Mouse (Mus musculus): ENCODE measurements around the gene Fgfr4. TPM values are rescaled to one million over a fixed set of nuclear protein-coding genes. Genes with fewer than 3 reads are reported as not detected.
A peak's percentile ranks its signal among the peaks of the same experiment; 100 is the strongest.

Gene Fgfr4
- 5.0 and 7.0 TPM in 2 replicates for polyA plus RNA-seq (2012; rRNA removed)

DNA sequence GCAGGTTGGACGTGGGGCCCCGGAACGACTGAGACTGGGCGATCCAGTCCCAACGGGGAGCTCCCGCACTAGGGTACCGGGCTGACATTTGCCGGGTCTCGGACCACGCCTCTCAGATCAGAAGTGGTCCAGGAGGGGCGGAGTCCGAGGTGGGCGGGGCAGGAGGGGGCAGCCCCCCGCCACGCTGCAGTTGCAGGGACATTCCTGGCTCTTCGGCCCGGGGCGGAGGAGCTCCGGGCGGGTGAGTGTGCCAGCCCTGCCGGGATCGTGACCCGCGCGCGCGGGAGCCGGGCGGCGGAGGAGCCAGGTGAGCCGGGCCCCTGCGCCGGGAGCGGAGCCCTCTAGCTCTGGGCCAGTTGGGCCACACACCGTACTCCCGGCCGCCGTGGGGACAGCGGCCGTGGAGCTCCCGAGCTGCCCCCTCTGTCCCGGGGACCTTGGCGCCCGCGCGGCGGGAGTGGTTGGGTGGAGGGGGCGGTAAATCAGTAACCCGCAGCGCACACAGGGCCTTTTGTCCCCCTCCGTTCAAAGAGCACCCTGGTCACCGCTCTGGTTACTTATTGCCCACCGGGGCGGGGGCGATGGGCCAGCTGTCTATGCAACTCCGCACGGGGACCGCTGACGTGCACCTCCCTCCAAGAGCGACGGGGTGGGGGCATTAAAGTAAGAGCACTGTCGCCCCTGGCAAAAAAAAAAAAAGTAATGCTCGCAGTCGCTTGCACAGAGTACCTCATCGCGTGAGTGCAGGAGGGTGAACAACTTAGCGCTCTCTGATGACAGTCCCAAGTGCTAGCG is at the start of gene Fgfr4:
TSS of gene Fgfr4 (plus strand) at position 20 of the 795 bp plus-strand sequence.
- WGBS: 3% methylated on average over 67 of the region's 68 CpGs
- no peak for DNase-seq (ENCODE audit: low read depth, low spot score)

- DNase-seq (ENCODE audit: low read depth, low spot score): no peak
- WGBS: 65% methylated on average over 2 of the region's 2 CpGs
Observed at GRCm38 (mm10) chr13:55103351-55103750, 49.1 kb upstream of the Fgfr4 start.

DNA sequence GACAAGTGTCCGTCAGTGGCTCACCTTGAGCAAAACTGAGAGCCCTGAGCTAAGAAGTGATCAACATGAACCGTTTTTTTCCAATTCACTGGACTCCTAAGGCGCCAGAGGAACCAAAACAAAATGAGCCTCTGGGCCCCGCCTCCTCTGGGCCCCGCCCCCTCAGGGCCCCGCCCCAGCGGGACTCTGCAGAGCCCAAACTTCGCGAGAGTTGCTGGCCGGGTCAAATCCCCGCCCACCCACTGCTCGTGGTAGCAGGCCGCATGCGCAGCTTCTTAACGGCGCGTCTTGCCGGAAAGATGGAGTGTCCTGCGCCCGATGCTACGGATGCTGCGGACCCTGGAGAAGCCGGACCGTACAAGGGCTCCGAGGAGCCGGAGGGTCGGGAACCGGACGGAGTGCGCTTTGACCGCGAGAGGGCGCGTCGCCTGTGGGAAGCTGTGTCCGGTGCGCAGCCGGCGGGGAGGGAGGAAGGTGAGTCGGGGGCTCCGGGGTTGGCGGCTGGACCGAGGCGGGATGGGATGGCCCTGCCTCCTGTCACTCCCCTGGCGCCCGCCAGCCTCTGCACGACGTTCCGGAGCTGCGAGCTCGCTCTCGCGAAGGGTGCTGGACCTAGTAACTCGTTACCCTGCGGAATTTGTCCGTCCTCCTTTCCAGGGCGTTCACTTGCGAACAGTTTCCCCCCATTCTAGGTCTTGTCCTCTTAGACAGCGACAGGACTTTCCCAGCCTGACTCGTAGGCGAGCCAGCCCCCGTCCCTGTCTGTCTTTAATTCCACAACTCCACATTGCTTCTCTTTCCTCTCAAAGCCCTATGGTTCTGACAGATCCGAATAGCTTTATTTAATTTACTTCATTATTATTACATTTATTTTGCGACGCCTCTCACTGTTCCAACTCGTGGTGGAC is 47.1 kb upstream of the Fgfr4 start, which contains the start of gene Zfp346:
TSS of gene Zfp346 (plus strand) at position 267 of the 908 bp plus-strand sequence.
- under 1% methylated on average over 65 of the region's 66 CpGs for WGBS

DNA sequence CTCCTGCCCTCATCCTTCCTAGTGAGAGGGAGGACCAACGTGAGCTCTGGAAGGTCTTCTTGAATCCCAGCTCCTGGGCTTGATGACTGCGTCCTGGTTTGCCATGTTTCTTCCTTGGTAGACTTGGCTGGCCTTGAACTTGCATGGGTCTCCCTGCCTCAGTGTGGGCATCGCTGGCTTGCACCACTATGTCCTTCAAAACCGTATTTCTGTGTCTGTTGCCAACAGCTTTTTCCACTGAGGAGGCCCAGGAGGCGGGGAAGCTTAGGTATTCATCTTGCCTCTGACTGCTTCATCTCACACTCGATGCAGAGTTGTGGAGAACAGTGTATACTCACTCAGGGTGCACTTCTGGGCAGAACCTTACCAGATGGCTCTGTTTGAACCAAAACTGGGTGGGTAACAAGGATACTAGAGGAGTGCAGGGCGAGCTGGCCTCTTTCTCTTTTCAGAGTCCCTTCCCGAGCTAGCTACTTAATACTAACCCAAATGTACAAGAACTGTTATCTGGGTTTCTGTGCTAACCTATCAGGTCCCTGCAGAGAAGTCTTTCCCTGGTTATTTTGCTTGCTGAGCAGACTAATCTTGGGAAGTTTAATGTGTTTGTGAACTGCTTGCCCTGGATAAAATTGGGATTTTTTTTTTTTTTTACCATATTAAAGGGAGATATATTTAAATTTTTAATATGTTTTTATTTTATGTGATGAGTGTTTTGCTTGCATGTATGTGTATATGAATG is 46.3 kb upstream of the Fgfr4 start:
- no peak for DNase-seq (ENCODE audit: low read depth, low spot score)
- WGBS: 19% methylated on average over 8 of the region's 8 CpGs

More for the DNA sequence above, 47.1 kb upstream of the Fgfr4 start, which contains the start of gene Zfp346:
- DNase-seq (ENCODE audit: low read depth, low spot score): peak; percentile 82

GRCm38 (mm10) chr13:55107116-55107515 is 45.3 kb upstream of the Fgfr4 start:
- no peak for DNase-seq (ENCODE audit: low read depth, low spot score)
- WGBS: 82% methylated on average over 4 of the region's 4 CpGs

- no peak for DNase-seq (ENCODE audit: low read depth, low spot score)
- WGBS: 73% methylated on average over 8 of the region's 8 CpGs
Observed at GRCm38 (mm10) chr13:55107694-55108093, 44.7 kb upstream of the Fgfr4 start.

DNA sequence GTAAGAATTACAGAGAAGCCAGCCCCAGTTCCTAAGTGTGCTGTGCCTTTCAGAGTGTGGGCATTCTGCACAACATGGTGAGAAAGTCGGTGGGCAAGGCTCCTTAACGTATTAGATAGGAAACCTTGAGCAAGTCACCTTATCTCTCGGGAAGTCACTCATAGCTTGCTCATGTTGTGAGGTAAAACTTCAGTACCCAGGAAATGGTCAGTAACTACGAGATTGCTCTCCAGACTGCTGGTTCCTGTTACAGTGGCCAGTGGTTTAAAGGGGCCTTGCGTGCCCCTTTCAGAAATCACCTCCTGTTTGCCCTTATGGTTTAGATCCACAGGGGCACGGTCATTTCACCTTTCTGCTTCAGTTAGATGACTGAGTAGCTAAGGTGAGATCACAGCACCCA is 38.1 kb upstream of the Fgfr4 start:
- DNase-seq (ENCODE audit: low read depth, low spot score): no peak
- WGBS: 81% methylated on average over 6 of the region's 6 CpGs

DNA sequence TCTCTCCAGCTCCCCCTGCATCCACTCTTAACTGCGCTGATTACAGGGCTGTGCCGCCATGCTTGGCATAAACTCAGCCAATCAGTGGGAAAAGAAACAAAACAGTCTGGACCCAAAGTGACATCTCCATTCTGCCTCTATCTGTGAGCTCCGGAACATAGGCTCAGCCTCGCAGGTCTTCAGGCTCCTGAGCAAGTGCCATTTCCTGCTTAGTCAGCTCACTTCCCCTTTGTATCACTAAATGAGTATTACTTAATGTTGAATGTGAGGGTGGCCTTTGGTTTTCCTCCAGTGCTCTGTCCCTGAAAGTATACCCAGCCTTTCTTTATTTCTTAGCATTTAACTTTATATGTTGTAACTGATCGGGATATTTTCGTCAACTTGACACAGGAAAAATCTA is 27.5 kb upstream of the Fgfr4 start:
- no peak for DNase-seq (ENCODE audit: low read depth, low spot score)
- WGBS: 87% methylated on average over 6 of the region's 6 CpGs

DNA sequence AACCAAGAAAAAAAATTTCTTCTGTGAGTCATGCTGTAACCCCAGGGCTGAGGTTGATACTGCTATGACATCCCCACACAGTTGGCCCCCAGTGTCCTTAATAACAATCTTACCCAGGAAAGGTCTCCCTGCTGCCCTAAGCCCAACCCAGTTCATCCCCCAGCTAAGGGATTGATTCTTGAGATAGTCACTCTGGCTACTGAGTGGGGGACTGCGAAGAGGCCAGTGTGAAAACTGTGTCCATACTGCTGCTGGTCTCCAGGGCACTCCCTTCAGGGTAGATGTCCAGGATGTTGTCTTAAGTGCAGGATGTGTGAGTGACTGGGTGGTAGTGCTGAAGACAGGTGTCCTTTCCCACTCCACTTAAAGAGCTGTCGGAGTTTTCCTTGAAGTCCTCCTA is 19.0 kb upstream of the Fgfr4 start, which contains the start of gene Gm17617:
TSS of gene Gm17617 (minus strand) at position 101 of the 400 bp plus-strand sequence.
- WGBS: 97% methylated on average over 2 of the region's 2 CpGs
- DNase-seq (ENCODE audit: low read depth, low spot score): no peak

GRCm38 (mm10) chr13:55135382-55135781 is 17.1 kb upstream of the Fgfr4 start:
- no peak for DNase-seq (ENCODE audit: low read depth, low spot score)
- 10% methylated on average over 5 of the region's 5 CpGs for WGBS

DNA sequence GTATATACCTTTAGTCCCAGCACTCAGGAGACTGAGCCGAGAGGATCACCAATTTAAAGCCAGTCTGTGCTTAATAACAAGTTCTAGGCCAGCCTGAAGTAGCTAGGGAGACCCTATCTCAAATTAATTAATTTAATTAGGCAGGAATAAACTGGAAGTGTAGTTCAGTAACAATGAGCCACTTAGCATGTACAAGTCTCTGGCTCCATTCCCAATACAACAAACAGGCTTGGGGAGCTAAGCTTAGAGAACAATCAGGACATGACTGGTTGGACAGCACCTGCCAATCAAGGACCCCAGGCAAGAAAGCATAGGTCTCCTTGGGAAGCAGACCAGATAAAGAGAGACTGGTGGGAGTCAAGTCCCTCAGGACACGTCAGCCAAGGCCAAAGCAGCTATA is 12.2 kb upstream of the Fgfr4 start:
- 90% methylated on average over 2 of the region's 2 CpGs for WGBS
- no peak for DNase-seq (ENCODE audit: low read depth, low spot score)

DNA sequence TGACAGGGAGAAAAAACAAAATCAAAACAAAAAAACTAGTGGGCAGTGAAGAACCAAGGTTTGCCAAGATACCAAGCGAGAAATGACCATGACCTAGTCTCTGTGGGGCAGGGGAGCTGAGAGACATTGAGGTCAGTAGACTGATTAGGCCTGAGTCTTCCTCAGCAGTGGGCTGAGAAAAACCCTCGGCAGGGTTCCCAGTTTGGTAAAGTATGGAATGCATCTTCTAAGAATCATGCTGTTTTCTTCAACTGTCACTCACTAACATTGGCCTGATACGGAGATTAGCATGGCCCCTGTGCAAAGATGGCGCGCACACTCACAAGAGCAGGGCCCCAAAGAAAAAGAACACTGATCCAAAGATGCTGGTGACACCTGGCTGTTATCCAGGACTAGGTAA is 1.5 kb downstream of the Fgfr4 start:
- no peak for DNase-seq (ENCODE audit: low read depth, low spot score)
- WGBS: 83% methylated on average over 5 of the region's 5 CpGs

GRCm38 (mm10) chr13:55162365-55162764 is 9.9 kb downstream of the Fgfr4 start:
- no peak for DNase-seq (ENCODE audit: low read depth, low spot score)
- 68% methylated on average over 7 of the region's 7 CpGs for WGBS

GRCm38 (mm10) chr13:55163553-55163952 is 11.1 kb downstream of the Fgfr4 start:
- DNase-seq (ENCODE audit: low read depth, low spot score): no peak

GRCm38 (mm10) chr13:55165831-55166339 is 13.4 kb downstream of the Fgfr4 start:
- no peak for DNase-seq (ENCODE audit: low read depth, low spot score)
- 95% methylated on average over 16 of the region's 16 CpGs for WGBS

More at GRCm38 (mm10) chr13:55163553-55163952, 11.1 kb downstream of the Fgfr4 start:
- WGBS: 59% methylated on average over 5 of the region's 5 CpGs

DNA sequence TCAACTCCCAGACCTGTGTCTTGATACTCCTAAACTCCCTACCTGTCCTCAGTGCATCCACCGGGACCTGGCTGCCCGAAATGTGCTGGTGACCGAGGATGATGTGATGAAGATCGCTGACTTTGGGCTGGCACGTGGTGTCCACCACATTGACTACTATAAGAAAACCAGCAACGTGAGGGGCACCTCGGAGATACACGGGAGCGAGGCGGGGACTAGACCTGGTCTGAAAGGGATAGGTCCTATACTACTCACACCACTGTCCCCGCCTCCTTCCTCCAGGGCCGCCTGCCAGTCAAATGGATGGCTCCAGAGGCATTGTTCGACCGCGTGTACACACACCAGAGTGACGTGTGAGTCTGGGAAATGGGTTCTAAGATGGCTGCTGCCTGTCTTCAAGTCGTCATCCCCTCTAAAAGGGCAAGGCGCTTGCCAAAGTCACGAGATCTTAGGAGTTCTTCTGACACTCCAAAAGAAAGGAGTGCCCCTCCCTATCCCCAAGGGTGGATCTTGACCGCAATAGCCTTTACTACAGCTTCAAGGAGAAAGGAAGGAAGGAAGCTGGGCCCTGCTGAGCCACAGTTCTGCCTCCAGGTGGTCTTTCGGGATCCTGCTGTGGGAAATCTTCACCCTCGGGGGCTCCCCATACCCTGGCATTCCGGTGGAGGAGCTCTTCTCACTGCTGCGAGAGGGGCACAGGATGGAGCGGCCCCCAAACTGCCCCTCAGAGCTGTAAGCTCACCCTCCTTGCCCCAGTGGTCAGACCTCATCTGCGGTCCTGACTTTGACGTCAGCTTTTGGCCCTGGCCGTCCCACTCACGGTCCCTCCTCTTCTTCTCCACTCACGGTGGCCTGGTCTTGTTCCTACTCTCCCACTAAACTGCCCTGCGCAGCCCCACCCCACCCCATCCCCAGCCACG is 14.6 kb downstream of the Fgfr4 start:
- 90% methylated on average over 32 of the region's 32 CpGs for whole genome bisulfite sequencing
- no peak for DNase-seq (ENCODE audit: low read depth, low spot score)

- 85% methylated on average over 11 of the region's 11 CpGs for WGBS
- DNase-seq (ENCODE audit: low read depth, low spot score): no peak
Observed at GRCm38 (mm10) chr13:55167798-55168197, 15.4 kb downstream of the Fgfr4 start.

GRCm38 (mm10) chr13:55168255-55168654 is 15.8 kb downstream of the Fgfr4 start:
- 88% methylated on average over 5 of the region's 5 CpGs for WGBS
- no peak for DNase-seq (ENCODE audit: low read depth, low spot score)
